Mouse (Mus musculus) MEL (cell line): Measurements from ENCODE around the gene Rpa3. TPM values are rescaled to one million over a fixed set of nuclear protein-coding genes. Genes with fewer than 3 reads are reported as not detected.

Experiments
- DNase-seq: peaks from one replicate; pipeline ENCODE4 v3.0.0; 2011; ENCODE audit warnings: low read depth, low spot score
- H3K27ac ChIP-seq: 2 replicates; pipeline ENCODE4 v1.5.1; 2012; ENCODE audit warnings: low read depth, mild to moderate bottlenecking, control low read depth, low read length, moderate library complexity; ENCODE audit not compliant: control insufficient read depth
- H3K27me3 ChIP-seq, 2 experiments: fragments of 150-350 bp in 1 of 2; sonication (generic) in 1 of 2; 2 replicates each; pipeline ENCODE4 v1.6.1; 2012; ENCODE audit warnings: low read length in 2 of 2, mild to moderate bottlenecking in 2 of 2, improper control_type of control experiment in 1 of 2, moderate library complexity in 1 of 2; ENCODE audit not compliant: insufficient read depth in 2 of 2, control insufficient read depth in 1 of 2
- H3K36me3 ChIP-seq, 2 experiments: 2 replicates each; pipeline ENCODE4 v1.6.1; 2012 to 2014; ENCODE audit warnings: low read length in 2 of 2, improper control_type of control experiment in 1 of 2, inconsistent platforms in 1 of 2, mild to moderate bottlenecking in 1 of 2; ENCODE audit not compliant: insufficient read depth in 2 of 2, control insufficient read depth in 1 of 2
- H3K4me1 ChIP-seq, 2 experiments: fragments of 150-350 bp in 1 of 2; sonication (generic) in 1 of 2; 2 replicates each; pipeline ENCODE4 v1.6.1; 2012; ENCODE audit warnings: low read length in 2 of 2, improper control_type of control experiment in 1 of 2, mild to moderate bottlenecking in 1 of 2; ENCODE audit not compliant: insufficient read depth in 2 of 2, control insufficient read depth in 1 of 2
- H3K4me3 ChIP-seq, 2 experiments: fragments of 150-350 bp in 1 of 2; sonication (generic) in 1 of 2; 2 replicates each; pipeline ENCODE4 v1.5.1; 2012; ENCODE audit warnings: low read depth in 2 of 2, low read length in 2 of 2, mild to moderate bottlenecking in 2 of 2, moderate library complexity in 2 of 2, control low read depth in 1 of 2, improper control_type of control experiment in 1 of 2; ENCODE audit not compliant: control insufficient read depth in 1 of 2, insufficient read depth in 1 of 2
- H3K79me2 ChIP-seq: 2 replicates; pipeline ENCODE4 v1.6.1; 2012; ENCODE audit warnings: mild to moderate bottlenecking, low read length, moderate library complexity; ENCODE audit not compliant: control insufficient read depth, poor library complexity, insufficient read depth
- H3K9ac ChIP-seq: 2 replicates; pipeline ENCODE4 v1.6.1; 2012; ENCODE audit warnings: low read depth, mild to moderate bottlenecking, control low read depth, low read length, moderate library complexity; ENCODE audit not compliant: control insufficient read depth, poor library complexity, severe bottlenecking
- H3K9me3 ChIP-seq: fragments of 150-350 bp; sonication (generic); replicated peaks from 2 replicates; pipeline ENCODE4 v1.6.1; 2012; ENCODE audit warnings: mild to moderate bottlenecking, low read length, improper control_type of control experiment, moderate library complexity; ENCODE audit not compliant: insufficient read depth
- CTCF ChIP-seq, 3 experiments: IDR thresholded peaks in 2 of 3; conservative IDR thresholded peaks in 1 of 3; 2 replicates each; pipeline ENCODE4 v1.5.1; 2011 to 2012; ENCODE audit warnings: low read length in 3 of 3, low read depth in 2 of 3, mild to moderate bottlenecking in 2 of 3, improper control_type of control experiment in 1 of 3, inconsistent platforms in 1 of 3, mixed read lengths in 1 of 3, moderate library complexity in 1 of 3; ENCODE audit not compliant: control insufficient read depth in 1 of 3, insufficient read depth in 1 of 3, poor library complexity in 1 of 3, severe bottlenecking in 1 of 3
- E2F4 ChIP-seq: IDR thresholded peaks from 2 replicates; pipeline ENCODE4 v1.6.1; 2011; ENCODE audit warnings: low read depth, low read length, improper control_type of control experiment, borderline replicate concordance
- ELF1 ChIP-seq: IDR thresholded peaks from 2 replicates; pipeline ENCODE4 v1.6.1; 2014; ENCODE audit warnings: low read depth, mild to moderate bottlenecking, inconsistent platforms, low read length, improper control_type of control experiment, moderate library complexity
- EP300 ChIP-seq, 2 experiments: IDR thresholded peaks; 2 replicates each; pipeline ENCODE4 v1.6.1; 2011; ENCODE audit warnings: improper control_type of control experiment in 2 of 2, low read length in 2 of 2, low read depth in 1 of 2, mild to moderate bottlenecking in 1 of 2
- ETS1 ChIP-seq: IDR thresholded peaks from 2 replicates; pipeline ENCODE4 v1.6.1; 2012; ENCODE audit warnings: low read depth, mild to moderate bottlenecking, inconsistent platforms, low read length, improper control_type of control experiment, moderate library complexity
- GATA1 ChIP-seq: IDR thresholded peaks from 2 replicates; pipeline ENCODE4 v1.6.1; 2011; ENCODE audit warnings: low read depth, low read length, improper control_type of control experiment
- MEF2A ChIP-seq: IDR thresholded peaks from 2 replicates; pipeline ENCODE4 v1.6.1; 2014; ENCODE audit warnings: low read depth, mild to moderate bottlenecking, inconsistent platforms, low read length, improper control_type of control experiment; ENCODE audit not compliant: poor library complexity, insufficient replicate concordance, severe bottlenecking; ENCODE audit errors: extremely low read depth
- MYC ChIP-seq: IDR thresholded peaks from 2 replicates; pipeline ENCODE4 v1.6.1; 2011; ENCODE audit warnings: low read depth, mild to moderate bottlenecking, low read length, improper control_type of control experiment, moderate library complexity
- POLR2A ChIP-seq, 2 experiments: IDR thresholded peaks; 2 replicates each; pipeline ENCODE4 v1.6.1; 2011 to 2012; ENCODE audit warnings: low read length in 2 of 2, mild to moderate bottlenecking in 2 of 2, control low read depth in 1 of 2, improper control_type of control experiment in 1 of 2, low read depth in 1 of 2, moderate library complexity in 1 of 2; ENCODE audit not compliant: control insufficient read depth in 1 of 2, insufficient read depth in 1 of 2, poor library complexity in 1 of 2
- POLR2AphosphoS5 ChIP-seq: IDR thresholded peaks from 2 replicates; pipeline ENCODE4 v1.6.1; 2012; ENCODE audit warnings: low read depth, borderline replicate concordance, mild to moderate bottlenecking, inconsistent platforms, low read length, moderate library complexity, mixed read lengths
- RAD21 ChIP-seq: IDR thresholded peaks from 2 replicates; pipeline ENCODE4 v1.6.1; 2011; ENCODE audit warnings: mild to moderate bottlenecking, low read depth, low read length, improper control_type of control experiment
- RCOR1 ChIP-seq: IDR thresholded peaks from 2 replicates; pipeline ENCODE4 v1.6.1; 2012; ENCODE audit warnings: low read depth, mild to moderate bottlenecking, inconsistent platforms, low read length, improper control_type of control experiment
- SIN3A ChIP-seq: IDR thresholded peaks from 2 replicates; pipeline ENCODE4 v1.6.1; 2012; ENCODE audit warnings: low read length, improper control_type of control experiment, inconsistent platforms
- SMC3 ChIP-seq: IDR thresholded peaks from 2 replicates; pipeline ENCODE4 v1.6.1; 2011; ENCODE audit warnings: low read depth, low read length, improper control_type of control experiment
- TAL1 ChIP-seq: IDR thresholded peaks from 2 replicates; pipeline ENCODE4 v1.6.1; 2012; ENCODE audit warnings: mild to moderate bottlenecking, inconsistent platforms, low read length, moderate library complexity, mixed read lengths
- TBP ChIP-seq: IDR thresholded peaks from 2 replicates; pipeline ENCODE4 v1.8.0; 2011; ENCODE audit warnings: low read depth, low read length, improper control_type of control experiment
- UBTF ChIP-seq: IDR thresholded peaks from 2 replicates; pipeline ENCODE4 v1.6.1; 2012; ENCODE audit warnings: low read depth, mild to moderate bottlenecking, inconsistent platforms, low read length, improper control_type of control experiment, moderate library complexity, borderline replicate concordance; ENCODE audit not compliant: insufficient read depth
- USF1 ChIP-seq: IDR thresholded peaks from 2 replicates; pipeline ENCODE4 v1.6.1; 2014; ENCODE audit warnings: low read depth, mild to moderate bottlenecking, inconsistent platforms, low read length, improper control_type of control experiment, moderate library complexity
- USF2 ChIP-seq, 2 experiments: IDR thresholded peaks; 2 replicates each; pipeline ENCODE4 v1.6.1; 2011 to 2012; ENCODE audit warnings: improper control_type of control experiment in 2 of 2, low read length in 2 of 2, borderline replicate concordance in 1 of 2, inconsistent platforms in 1 of 2, low read depth in 1 of 2, mild to moderate bottlenecking in 1 of 2; ENCODE audit not compliant: insufficient read depth in 1 of 2
- ZC3H11A ChIP-seq: IDR thresholded peaks from 2 replicates; pipeline ENCODE4 v1.6.1; 2012; ENCODE audit warnings: low read depth, mild to moderate bottlenecking, inconsistent platforms, low read length, improper control_type of control experiment
- ZKSCAN1 ChIP-seq: IDR thresholded peaks from 2 replicates; pipeline ENCODE4 v1.6.1; 2012; ENCODE audit warnings: low read depth, mild to moderate bottlenecking, inconsistent platforms, low read length, improper control_type of control experiment, moderate library complexity
- ZNF384 ChIP-seq: IDR thresholded peaks from 2 replicates; pipeline ENCODE4 v1.6.1; 2012; ENCODE audit warnings: low read depth, mild to moderate bottlenecking, inconsistent platforms, low read length, improper control_type of control experiment
- polyA plus RNA-seq, 2 experiments: library from polyadenylated mRNA; stranded (reverse) in 1 of 2; unstranded in 1 of 2; fragments of >175 nt in 1 of 2; fragments of >200 nt in 1 of 2; gene quantifications; 2 replicates each; pipeline versions ENCODE4 v1.2.1 to v1.2.4; 2012; ENCODE audit warnings: low replicate concordance in 2 of 2, low read depth in 1 of 2; ENCODE audit not compliant: insufficient read length in 2 of 2, insufficient read depth in 1 of 2, missing spikeins in 1 of 2
- total RNA-seq: library from RNA; depleted of rRNA; stranded (reverse); fragments of 300-350 nt; gene quantifications from 2 replicates; pipeline ENCODE4 v1.2.3, GENCODE M21; 2012

The Rpa3 gene
- total and polyA plus RNA-seq, 3 experiments = 78.2 to 80.9 TPM; not detected in 1

GRCm38 (mm10) chr6:8275098-8275497 lies 16.1 kb upstream of the Rpa3 start:
- peak in 2 of 3 experiments; percentile 51 to 78; a peak in 4 of 6 replicates for TF ChIP-seq CTCF (IDR thresholded peaks at IDR 0.05 in 2 of 3, conservative IDR thresholded peaks at IDR 0.05 in 1 of 3; ENCODE audit: control insufficient read depth in 1 of 3, insufficient read depth in 1 of 3, low read depth in 2 of 3, low read length in 3 of 3, poor library complexity in 1 of 3, severe bottlenecking in 1 of 3)
- TF ChIP-seq POLR2A (IDR thresholded peaks at IDR 0.05; ENCODE audit: control insufficient read depth in 1 of 2, insufficient read depth in 1 of 2, low read depth in 1 of 2, low read length in 2 of 2, poor library complexity in 1 of 2) = no peak
- TF ChIP-seq ZKSCAN1 = no peak
- TF ChIP-seq MYC = no peak
- peak; percentile 80 for TF ChIP-seq RAD21
- TF ChIP-seq SMC3 = peak; percentile 87
- TF ChIP-seq EP300 (IDR thresholded peaks at IDR 0.05; ENCODE audit: low read depth in 1 of 2, low read length in 2 of 2) = no peak
- TF ChIP-seq TBP = no peak
- no peak for TF ChIP-seq ELF1
- no peak for TF ChIP-seq E2F4
- TF ChIP-seq ZC3H11A = peak; percentile 83
- TF ChIP-seq POLR2AphosphoS5 = no peak
- no peak for TF ChIP-seq RCOR1
- Histone ChIP-seq H3K27me3 (no peaks in the 10 kb centered on the region), H3K9ac (no peak overlapping the region), H3K27ac (no peak overlapping the region), H3K79me2 (no peaks in the 10 kb centered on the region), H3K4me3 (no peak overlapping the region), H3K4me1 (peaks cover 6 to 12% of the 10 kb centered on the region in 2 experiments), H3K36me3 (peaks cover 0 to 13% of the 10 kb centered on the region in 2 experiments; a peak in 2 of 4 replicates), H3K9me3 (no peaks in the 10 kb centered on the region)
- DNase-seq = peak; percentile 80

- H3K27me3 ChIP-seq = no peaks in the 10 kb centered on the region
- H3K27ac ChIP-seq = no peak overlapping the region
- no peaks in the 10 kb centered on the region for H3K79me2 ChIP-seq
- peaks cover 6 to 12% of the 10 kb centered on the region in 2 experiments for H3K4me1 ChIP-seq
- TF ChIP-seq TAL1 = no peak
- no peak for TF ChIP-seq ZNF384
- no peak for TF ChIP-seq UBTF
- TF ChIP-seq USF2 (IDR thresholded peaks at IDR 0.05; ENCODE audit: borderline replicate concordance in 1 of 2, insufficient read depth in 1 of 2, low read depth in 1 of 2, low read length in 2 of 2) = no peak
- TF ChIP-seq MEF2A = no peak
- no peak for TF ChIP-seq POLR2A (IDR thresholded peaks at IDR 0.05; ENCODE audit: control insufficient read depth in 1 of 2, insufficient read depth in 1 of 2, low read depth in 1 of 2, low read length in 2 of 2, poor library complexity in 1 of 2)
- no peak for TF ChIP-seq SIN3A
- TF ChIP-seq SMC3 = peak; percentile 54
- TF ChIP-seq CTCF (IDR thresholded peaks at IDR 0.05 in 2 of 3, conservative IDR thresholded peaks at IDR 0.05 in 1 of 3; ENCODE audit: control insufficient read depth in 1 of 3, insufficient read depth in 1 of 3, low read depth in 2 of 3, low read length in 3 of 3, poor library complexity in 1 of 3, severe bottlenecking in 1 of 3) = peak; percentile 36 to 66 (median 47); a peak in 5 of 6 replicates
- TF ChIP-seq ETS1 = no peak
- no peak for TF ChIP-seq MYC
- no peak for TF ChIP-seq GATA1
- TF ChIP-seq USF1 = no peak
- peak; percentile 38 for TF ChIP-seq RAD21
- TF ChIP-seq RCOR1 = no peak
- DNase-seq = peak; percentile 70
- H3K9ac ChIP-seq = no peak overlapping the region
- H3K36me3 ChIP-seq = peaks cover 0 to 13% of the 10 kb centered on the region in 2 experiments; a peak in 2 of 4 replicates
- no peak overlapping the region for H3K4me3 ChIP-seq
- no peaks in the 10 kb centered on the region for H3K9me3 ChIP-seq
These were observed 15.5 kb upstream of the Rpa3 start for GRCm38 (mm10) chr6:8274387-8275054.
